Mouse (Mus musculus) ovary, postnatal 36 days (tissue): ENCODE measurements at regions not wholly inside any gene's neighbourhood (a gene's known extent, or its start where the extent isn't known, plus 50 kb on each side); places are given as distances from the start of the nearest gene placed in this dataset.

Experiments used
- DNase-seq: peaks from one replicate; pipeline ENCODE4 v3.0.0; 2022; ENCODE audit warnings: low spot score, mixed read lengths

- DNase-seq: no peak
These were observed 284.6 kb upstream of the Prickle1 start for GRCm38 (mm10) chr15:93880302-93880701.

GRCm38 (mm10) chr15:93879006-93879405 is 283.3 kb upstream of the Prickle1 start:
- no peak for DNase-seq

- no peak for DNase-seq
These were observed 280.6 kb upstream of the Prickle1 start for GRCm38 (mm10) chr15:93876335-93876734.

- no peak for DNase-seq
These were observed 280.0 kb upstream of the Prickle1 start for GRCm38 (mm10) chr15:93875685-93876084.

GRCm38 (mm10) chr15:93874206-93874605 is 278.5 kb upstream of the Prickle1 start:
- no peak for DNase-seq

GRCm38 (mm10) chr15:93857336-93857901 is 261.7 kb upstream of the Prickle1 start:
- no peak for DNase-seq

- DNase-seq: no peak
These were observed 257.5 kb upstream of the Prickle1 start for GRCm38 (mm10) chr15:93853221-93853620.

- DNase-seq: no peak
These were observed 256.4 kb upstream of the Prickle1 start for GRCm38 (mm10) chr15:93852126-93852525.

GRCm38 (mm10) chr15:93850388-93850787 is 254.7 kb upstream of the Prickle1 start:
- no peak for DNase-seq

- no peak for DNase-seq
These were observed 253.1 kb upstream of the Prickle1 start for GRCm38 (mm10) chr15:93848830-93849229.

- no peak for DNase-seq
These were observed 251.1 kb upstream of the Prickle1 start for GRCm38 (mm10) chr15:93846797-93847196.

- DNase-seq: no peak
These were observed 250.1 kb upstream of the Prickle1 start for GRCm38 (mm10) chr15:93845801-93846200.

- DNase-seq: no peak
These were observed 237.3 kb upstream of the Prickle1 start for GRCm38 (mm10) chr15:93832956-93833355.

- peak; percentile 10 for DNase-seq
These were observed 236.8 kb upstream of the Prickle1 start for GRCm38 (mm10) chr15:93832431-93832936.

- DNase-seq: no peak
These were observed 235.5 kb upstream of the Prickle1 start for GRCm38 (mm10) chr15:93831148-93831547.

- DNase-seq: no peak
These were observed 229.3 kb upstream of the Prickle1 start for GRCm38 (mm10) chr15:93824729-93825694.

GRCm38 (mm10) chr15:93821236-93821635 is 225.5 kb upstream of the Prickle1 start:
- no peak for DNase-seq

GRCm38 (mm10) chr15:93812011-93812410 is 216.3 kb upstream of the Prickle1 start:
- no peak for DNase-seq

- no peak for DNase-seq
These were observed 212.3 kb upstream of the Prickle1 start for GRCm38 (mm10) chr15:93807993-93808392.

- no peak for DNase-seq
These were observed 211.8 kb upstream of the Prickle1 start for GRCm38 (mm10) chr15:93807505-93807904.

- no peak for DNase-seq
These were observed 209.0 kb upstream of the Prickle1 start for GRCm38 (mm10) chr15:93804703-93805102.

- DNase-seq: no peak
These were observed 194.8 kb upstream of the Prickle1 start for GRCm38 (mm10) chr15:93790531-93790930.

GRCm38 (mm10) chr15:93789762-93790161 is 194.1 kb upstream of the Prickle1 start:
- no peak for DNase-seq
